Mouse (Mus musculus): ENCODE data around the gene Kctd6. TPM values are rescaled to one million over a fixed set of nuclear protein-coding genes. Genes with fewer than 3 reads are reported as not detected.

The Kctd6 gene
- polyA plus RNA-seq, 2 experiments: 3.4 to 3.6 TPM

GRCm38 (mm10) chr14:8218730-8219380 is 4.9 kb downstream of the Kctd6 start:
- H3K9me3 ChIP-seq (ENCODE audit: control insufficient read depth, low read length): no peaks in the 10 kb centered on the region
- no peak overlapping the region for H3K27ac ChIP-seq
- ATAC-seq (ENCODE audit: insufficient read depth): no peak
- H3K4me2 ChIP-seq (ENCODE audit: low read depth): no peak overlapping the region
- no peak overlapping the region for H3K9ac ChIP-seq (replicated peaks)
- no peaks in the 10 kb centered on the region for H3K27me3 ChIP-seq (ENCODE audit: control insufficient read depth, insufficient read depth, low read length)
- H3K4me1 ChIP-seq (replicated peaks; ENCODE audit: control insufficient read depth in 2 of 2, insufficient read depth in 2 of 2, low read length in 1 of 2): peaks cover 18 to 20% of the 10 kb centered on the region in 2 experiments
- TF ChIP-seq EP300 (IDR thresholded peaks at IDR 0.05; ENCODE audit: low read depth) (no peak), CTCF (IDR thresholded peaks at IDR 0.05; ENCODE audit: low read depth) (no peak)
- no peaks in the 10 kb centered on the region for H3K36me3 ChIP-seq (replicated peaks; ENCODE audit: control insufficient read depth, insufficient read depth, low read depth)
- WGBS (ENCODE audit: insufficient replicate concordance): 67% methylated on average over 10 of the region's 10 CpGs
- no peak for DNase-seq (ENCODE audit: low read depth in 3 of 3, low spot score in 3 of 3)
- H3K4me3 ChIP-seq (ENCODE audit: insufficient read depth in 1 of 2, low read depth in 2 of 2, low read length in 2 of 2): no peak overlapping the region

DNA sequence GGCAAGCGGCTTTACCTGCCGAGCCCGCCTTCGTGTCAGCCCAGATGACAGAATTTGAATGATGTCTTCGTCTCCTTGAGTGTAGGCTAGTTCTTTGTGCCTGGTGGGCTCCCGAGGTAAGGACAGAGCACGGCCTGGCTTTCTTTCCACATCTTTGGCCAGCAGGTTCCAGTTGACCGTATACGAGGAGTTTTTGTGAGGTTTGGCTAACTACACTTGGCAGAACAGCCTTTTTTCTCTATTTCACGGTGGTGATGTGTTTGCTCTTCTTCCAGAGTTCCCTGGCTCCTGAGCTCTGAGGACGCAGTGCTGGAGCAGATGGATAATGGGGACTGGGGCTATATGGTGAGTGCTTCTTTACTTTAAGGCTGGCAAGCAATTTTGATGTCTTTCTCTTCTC is 5.9 kb downstream of the Kctd6 start:
- Histone ChIP-seq H3K4me2 (ENCODE audit: low read depth) (no peak overlapping the region), H3K27ac (no peak overlapping the region), H3K4me3 (ENCODE audit: insufficient read depth in 1 of 2, low read depth in 2 of 2, low read length in 2 of 2) (no peak overlapping the region), H3K36me3 (replicated peaks; ENCODE audit: control insufficient read depth, insufficient read depth, low read depth) (no peaks in the 10 kb centered on the region), H3K27me3 (ENCODE audit: control insufficient read depth, insufficient read depth, low read length) (no peaks in the 10 kb centered on the region), H3K9me3 (ENCODE audit: control insufficient read depth, low read length) (no peaks in the 10 kb centered on the region), H3K9ac (replicated peaks) (no peak overlapping the region), H3K4me1 (replicated peaks; ENCODE audit: control insufficient read depth in 2 of 2, insufficient read depth in 2 of 2, low read length in 1 of 2) (peaks cover 21 to 24% of the 10 kb centered on the region in 2 experiments)
- TF ChIP-seq EP300 (IDR thresholded peaks at IDR 0.05; ENCODE audit: low read depth): no peak
- TF ChIP-seq CTCF (IDR thresholded peaks at IDR 0.05; ENCODE audit: low read depth): no peak
- no peak for ATAC-seq (ENCODE audit: insufficient read depth)
- WGBS (ENCODE audit: insufficient replicate concordance): 81% methylated on average over 11 of the region's 11 CpGs
- no peak for DNase-seq (ENCODE audit: low read depth in 3 of 3, low spot score in 3 of 3)

DNA sequence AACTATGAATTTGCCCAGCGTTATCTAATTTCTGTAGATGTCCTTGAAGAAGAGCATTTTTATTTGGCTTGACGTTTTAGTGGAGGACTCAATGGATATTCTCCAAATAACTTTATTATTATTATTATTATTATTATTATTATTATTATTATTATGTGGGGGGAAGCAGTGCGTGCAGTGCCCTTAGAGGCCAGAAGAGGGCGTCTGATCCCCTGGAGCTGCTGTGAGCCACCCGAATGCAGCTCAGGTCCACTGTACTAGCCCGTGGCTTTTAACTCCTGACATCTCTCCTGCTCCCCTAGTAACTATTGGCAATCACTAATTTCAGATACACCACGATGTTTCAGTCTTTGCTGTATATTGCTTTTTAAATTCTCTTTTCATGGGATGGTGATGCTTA is 6.4 kb downstream of the Kctd6 start:
- H3K27me3 ChIP-seq (ENCODE audit: control insufficient read depth, insufficient read depth, low read length): no peaks in the 10 kb centered on the region
- H3K36me3 ChIP-seq (replicated peaks; ENCODE audit: control insufficient read depth, insufficient read depth, low read depth): no peaks in the 10 kb centered on the region
- no peak overlapping the region for H3K4me2 ChIP-seq (ENCODE audit: low read depth)
- no peak for TF ChIP-seq EP300 (IDR thresholded peaks at IDR 0.05; ENCODE audit: low read depth)
- peak; percentile 80 for TF ChIP-seq CTCF (IDR thresholded peaks at IDR 0.05; ENCODE audit: low read depth)
- H3K9ac ChIP-seq (replicated peaks): no peak overlapping the region
- peaks cover 16 to 22% of the 10 kb centered on the region in 2 experiments for H3K4me1 ChIP-seq (replicated peaks; ENCODE audit: control insufficient read depth in 2 of 2, insufficient read depth in 2 of 2, low read length in 1 of 2)
- ATAC-seq (ENCODE audit: insufficient read depth) (peak; percentile 55; the same call in 1 of the 2 replicates), DNase-seq (ENCODE audit: low read depth in 3 of 3, low spot score in 3 of 3) (peak in 1 of 3 experiments; percentile 11)
- H3K9me3 ChIP-seq (ENCODE audit: control insufficient read depth, low read length): no peaks in the 10 kb centered on the region
- H3K4me3 ChIP-seq (ENCODE audit: insufficient read depth in 1 of 2, low read depth in 2 of 2, low read length in 2 of 2): no peak overlapping the region
- 43% methylated on average over 7 of the region's 7 CpGs for WGBS (ENCODE audit: insufficient replicate concordance)
- H3K27ac ChIP-seq: no peak overlapping the region

- Histone ChIP-seq H3K9ac (replicated peaks) (peak overlapping the region; percentile 1; the same call in 1 of the 2 replicates), H3K27ac (no peak overlapping the region), H3K9me3 (ENCODE audit: control insufficient read depth, low read length) (no peaks in the 10 kb centered on the region), H3K36me3 (replicated peaks; ENCODE audit: control insufficient read depth, insufficient read depth, low read depth) (no peaks in the 10 kb centered on the region), H3K4me2 (ENCODE audit: low read depth) (no peak overlapping the region), H3K27me3 (ENCODE audit: control insufficient read depth, insufficient read depth, low read length) (no peaks in the 10 kb centered on the region), H3K4me3 (ENCODE audit: insufficient read depth in 1 of 2, low read depth in 2 of 2, low read length in 2 of 2) (no peak overlapping the region), H3K4me1 (replicated peaks; ENCODE audit: control insufficient read depth in 2 of 2, insufficient read depth in 2 of 2, low read length in 1 of 2) (peaks cover 11 to 16% of the 10 kb centered on the region in 2 experiments)
- ATAC-seq (ENCODE audit: insufficient read depth) (peak; percentile 68; the same call in 1 of the 2 replicates), DNase-seq (ENCODE audit: low read depth in 3 of 3, low spot score in 3 of 3) (no peak)
- TF ChIP-seq EP300 (IDR thresholded peaks at IDR 0.05; ENCODE audit: low read depth): no peak
- TF ChIP-seq CTCF (IDR thresholded peaks at IDR 0.05; ENCODE audit: low read depth): no peak
- 37% methylated on average over 2 of the region's 2 CpGs for WGBS (ENCODE audit: insufficient replicate concordance)
These were observed 7.0 kb downstream of the Kctd6 start for GRCm38 (mm10) chr14:8220912-8221311.

DNA sequence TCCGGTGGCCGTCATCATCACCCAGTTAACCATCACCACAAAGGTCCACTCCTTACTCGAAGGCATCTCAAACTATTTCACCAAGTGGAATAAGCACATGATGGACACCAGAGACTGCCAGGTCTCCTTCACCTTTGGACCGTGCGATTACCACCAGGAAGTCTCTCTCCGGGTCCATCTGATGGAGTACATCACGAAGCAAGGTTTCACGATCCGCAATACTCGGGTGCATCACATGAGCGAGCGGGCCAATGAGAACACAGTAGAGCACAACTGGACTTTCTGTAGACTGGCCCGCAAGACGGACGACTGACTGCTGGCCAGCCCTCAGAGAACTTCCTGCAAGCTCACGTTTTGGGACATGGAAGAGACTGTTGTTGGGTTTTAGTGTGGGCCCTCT is 8.6 kb downstream of the Kctd6 start:
- ATAC-seq (ENCODE audit: insufficient read depth): no peak

More for the DNA sequence above, 8.6 kb downstream of the Kctd6 start:
- Histone ChIP-seq H3K4me3 (ENCODE audit: insufficient read depth in 1 of 2, low read depth in 2 of 2, low read length in 2 of 2) (no peak overlapping the region), H3K36me3 (replicated peaks; ENCODE audit: control insufficient read depth, insufficient read depth, low read depth) (no peaks in the 10 kb centered on the region), H3K9ac (replicated peaks) (no peak overlapping the region), H3K9me3 (ENCODE audit: control insufficient read depth, low read length) (no peaks in the 10 kb centered on the region), H3K27me3 (ENCODE audit: control insufficient read depth, insufficient read depth, low read length) (no peaks in the 10 kb centered on the region), H3K27ac (no peak overlapping the region), H3K4me1 (replicated peaks; ENCODE audit: control insufficient read depth in 2 of 2, insufficient read depth in 2 of 2, low read length in 1 of 2) (peaks cover 11 to 14% of the 10 kb centered on the region in 2 experiments), H3K4me2 (ENCODE audit: low read depth) (no peak overlapping the region)
- WGBS (ENCODE audit: insufficient replicate concordance): 88% methylated on average over 16 of the region's 16 CpGs
- no peak for DNase-seq (ENCODE audit: low read depth in 3 of 3, low spot score in 3 of 3)
- TF ChIP-seq CTCF (IDR thresholded peaks at IDR 0.05; ENCODE audit: low read depth): no peak
- TF ChIP-seq EP300 (IDR thresholded peaks at IDR 0.05; ENCODE audit: low read depth): no peak

All from liver, embryonic 14.5 days (tissue).